Mouse (Mus musculus) retina, embryonic 14.5 days (tissue): ENCODE measurements at regions not wholly inside any gene's neighbourhood (a gene's known extent, or its start where the extent isn't known, plus 50 kb on each side); places are given as distances from the start of the nearest gene placed in this dataset.

Experiments used
- DNase-seq: peaks from one replicate; pipeline ENCODE4 v3.0.0-alpha.2; 2015; ENCODE audit warnings: low spot score

DNA sequence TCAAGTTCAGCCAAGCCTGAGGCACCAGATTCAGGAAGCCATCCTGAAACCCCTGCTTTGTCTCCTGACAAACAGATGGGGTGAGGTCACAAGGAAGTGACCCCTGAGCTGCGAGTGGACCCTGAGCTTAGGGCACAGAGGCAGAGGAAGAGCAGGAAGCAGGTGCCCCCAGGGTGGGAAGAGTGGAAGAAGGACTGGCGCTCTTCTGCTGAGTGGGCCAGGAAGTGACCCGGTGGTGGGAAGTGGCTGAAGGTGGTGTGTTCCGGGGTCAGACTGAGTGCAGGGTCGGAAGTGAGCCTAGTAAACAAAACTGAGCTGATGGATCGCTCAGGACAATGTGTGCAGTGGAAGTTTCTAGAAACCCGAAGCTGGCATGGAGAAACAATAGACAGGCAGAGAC is 57.2 kb upstream of the Unc5b start:
- DNase-seq = no peak

DNA sequence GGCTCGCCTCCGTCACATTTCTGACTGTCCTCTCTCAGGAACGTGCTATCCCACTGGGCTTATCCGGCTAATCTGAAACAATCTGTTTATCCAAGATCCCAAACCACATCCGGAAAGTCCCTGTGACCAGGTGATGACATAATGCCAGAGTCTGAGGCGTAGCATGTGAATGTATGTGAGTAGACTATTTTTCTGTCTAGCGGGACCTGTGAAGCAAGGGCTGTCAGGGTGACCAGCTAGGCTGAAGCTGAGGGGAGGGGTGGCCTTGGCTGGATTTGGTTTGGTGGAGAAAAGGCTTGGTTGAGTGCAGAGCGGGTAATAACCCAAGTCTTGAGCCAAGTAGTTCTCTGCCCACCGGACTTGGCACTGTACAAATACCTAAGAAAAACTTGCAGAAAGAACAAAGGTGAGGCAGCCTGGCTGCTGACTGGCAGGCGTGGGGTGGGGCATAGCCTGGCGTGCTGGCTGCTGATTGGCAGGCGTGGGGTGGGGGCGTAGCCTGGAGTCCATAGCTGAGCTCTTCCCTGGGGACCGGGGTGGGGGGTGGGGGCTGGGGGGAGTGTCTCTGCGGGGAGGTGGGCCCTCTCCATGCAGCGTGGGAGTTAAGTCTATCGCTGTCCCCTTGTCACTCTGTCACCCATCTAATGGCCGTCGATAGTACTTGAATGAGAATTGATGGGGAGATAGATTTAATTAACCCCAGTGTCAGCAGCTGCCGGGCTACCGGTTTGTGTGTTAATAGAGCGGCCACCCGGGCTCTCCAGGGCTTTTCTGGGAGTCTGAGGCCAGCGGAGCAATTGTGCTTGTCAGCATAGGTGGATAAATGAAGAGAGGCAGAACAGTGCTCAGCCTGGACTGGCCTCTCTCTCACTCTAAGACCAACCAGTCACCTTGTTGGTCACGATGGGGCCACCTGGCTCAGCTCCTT is 54.2 kb upstream of the Unc5b start:
- DNase-seq = peak; percentile 71

DNA sequence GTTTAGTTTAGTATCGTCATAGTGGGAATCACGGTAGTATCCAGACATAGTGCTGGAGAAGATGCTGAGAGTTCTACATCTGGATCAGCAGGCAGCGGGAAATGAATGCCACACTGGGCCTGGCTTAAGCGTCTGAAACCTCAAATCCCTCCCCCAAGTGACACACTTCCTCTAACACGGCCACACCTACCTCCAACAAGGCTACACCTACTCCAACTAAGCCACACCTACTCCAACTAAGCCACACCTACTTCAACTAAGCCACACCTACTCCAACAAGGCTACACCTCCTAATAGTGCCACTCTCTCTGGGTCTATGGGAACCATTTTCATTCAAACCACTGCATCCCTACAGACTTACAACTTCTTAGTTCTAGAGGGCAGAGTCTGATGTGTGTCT is 53.4 kb upstream of the Unc5b start:
- DNase-seq = no peak
